Mouse (Mus musculus) limb, embryonic 15.5 days (tissue): ENCODE data around the gene Ppp1r12a. TPM values are rescaled to one million over a fixed set of nuclear protein-coding genes. Genes with fewer than 3 reads are reported as not detected.

Source experiments
- ATAC-seq: fragments of 200-750 bp; cut with Nextera tagmentation; 2 replicates; pipeline ENCODE4 v1.8.0; 2017; ENCODE audit warnings: low read depth, moderate TSS enrichment; ENCODE audit not compliant: insufficient number of reproducible peaks, low FRiP score, low TSS enrichment
- H3K27ac ChIP-seq: fragments of 300-500 bp; sonication (generic); 2 replicates; pipeline ENCODE4 v1.5.1; 2015; ENCODE audit warnings: moderate library complexity, mild to moderate bottlenecking, inconsistent platforms
- H3K27me3 ChIP-seq: fragments of 300-500 bp; sonication (generic); 2 replicates; pipeline ENCODE4 v1.6.1; 2015; ENCODE audit warnings: inconsistent platforms
- H3K36me3 ChIP-seq: fragments of 300-500 bp; sonication (generic); 2 replicates; pipeline ENCODE4 v1.6.1; 2015; ENCODE audit warnings: inconsistent platforms
- H3K4me1 ChIP-seq: fragments of 300-500 bp; sonication (generic); 2 replicates; pipeline ENCODE4 v1.6.1; 2015; ENCODE audit warnings: inconsistent platforms
- H3K4me2 ChIP-seq: fragments of 300-500 bp; sonication (generic); 2 replicates; pipeline ENCODE4 v1.6.1; 2015; ENCODE audit warnings: mild to moderate bottlenecking, inconsistent platforms
- H3K4me3 ChIP-seq: fragments of 300-500 bp; sonication (generic); 2 replicates; pipeline ENCODE4 v1.5.1; 2015; ENCODE audit warnings: mild to moderate bottlenecking, inconsistent platforms
- H3K9ac ChIP-seq: fragments of 300-500 bp; sonication (generic); 2 replicates; pipeline ENCODE4 v1.6.1; 2015; ENCODE audit warnings: inconsistent platforms
- H3K9me3 ChIP-seq: fragments of 300-500 bp; sonication (generic); 2 replicates; pipeline ENCODE4 v1.6.1; 2016; ENCODE audit warnings: inconsistent platforms
- WGBS: fragments of 180-500 bp; shearing (Covaris S2); methylation state at CpG from one replicate; pipeline ENCODE4 v1.1.7; 2015; 5-methylcytosine and 5-hydroxymethylcytosine counted together
- polyA plus RNA-seq: library from polyadenylated mRNA; unstranded; fragments of >200 nt; fragmentation: Nextera tagmentation; extraction: Ambion mirVana; gene quantifications from 2 replicates; pipeline ENCODE4 v1.2.1, GENCODE M21; 2015

Gene Ppp1r12a
- polyA plus RNA-seq, 1 experiment from 2014 or later: 72.2 TPM

DNA sequence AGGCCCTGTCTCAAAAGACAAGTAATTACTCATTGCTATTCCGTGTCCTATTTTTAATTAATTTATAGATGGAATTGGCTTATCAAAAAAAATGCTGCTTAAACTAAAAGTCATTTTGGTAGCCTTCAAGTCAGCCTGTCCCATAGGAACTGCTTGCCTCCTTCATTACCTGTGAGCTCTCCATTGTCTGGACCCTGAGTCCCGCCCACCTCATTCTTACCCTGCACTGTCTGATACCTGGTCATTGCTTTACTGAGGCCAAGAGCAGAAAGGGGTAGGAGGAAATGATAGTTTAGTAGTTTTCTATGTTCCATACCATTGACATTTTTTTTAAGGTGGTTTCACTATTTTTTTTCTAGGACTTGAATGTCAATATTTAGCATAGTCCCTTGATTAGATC lies 121.4 kb downstream of the Ppp1r12a start:
- 93% methylated on average over 2 of the region's 2 CpGs for WGBS
- Histone ChIP-seq H3K27ac (no peak overlapping the region), H3K4me3 (no peak overlapping the region), H3K27me3 (no peaks in the 10 kb centered on the region), H3K9me3 (no peaks in the 10 kb centered on the region), H3K4me2 (no peak overlapping the region), H3K36me3 (peaks cover 11% of the 10 kb centered on the region), H3K9ac (no peak overlapping the region), H3K4me1 (no peaks in the 10 kb centered on the region)
- ATAC-seq: no peak

- 86% methylated on average over 4 of the region's 4 CpGs for WGBS
- peaks cover 11% of the 10 kb centered on the region for H3K36me3 ChIP-seq
- no peak overlapping the region for H3K9ac ChIP-seq
- no peak overlapping the region for H3K27ac ChIP-seq
- no peak overlapping the region for H3K4me3 ChIP-seq
- H3K27me3 ChIP-seq: no peaks in the 10 kb centered on the region
- no peak overlapping the region for H3K4me2 ChIP-seq
- H3K9me3 ChIP-seq: no peaks in the 10 kb centered on the region
- no peak for ATAC-seq
- no peaks in the 10 kb centered on the region for H3K4me1 ChIP-seq
These were observed 121.8 kb downstream of the Ppp1r12a start for GRCm38 (mm10) chr10:108283837-108284236.

DNA sequence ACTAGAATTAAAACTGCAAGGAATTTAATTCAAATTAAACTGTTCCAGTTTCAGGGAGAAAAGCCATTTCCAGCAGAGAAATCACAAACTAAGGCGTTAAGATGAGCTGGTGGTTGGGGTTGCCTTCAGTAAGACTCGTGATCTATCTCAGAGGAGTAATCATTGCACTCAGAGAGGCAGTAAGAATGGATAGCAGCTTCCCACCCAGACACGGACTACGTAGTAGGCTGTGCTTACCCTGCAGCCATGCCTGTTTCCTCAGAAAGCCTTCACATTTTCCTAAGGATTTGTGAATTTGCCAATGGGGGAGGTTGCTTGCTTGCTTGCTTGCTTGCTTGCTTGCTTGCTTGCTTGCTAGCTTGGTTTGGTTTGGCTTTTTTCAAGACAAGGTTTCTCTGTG lies 122.5 kb downstream of the Ppp1r12a start:
- Histone ChIP-seq H3K9ac (no peak overlapping the region), H3K4me3 (no peak overlapping the region), H3K36me3 (peaks cover 11% of the 10 kb centered on the region), H3K4me1 (no peaks in the 10 kb centered on the region), H3K27me3 (no peaks in the 10 kb centered on the region), H3K4me2 (no peak overlapping the region), H3K9me3 (no peaks in the 10 kb centered on the region), H3K27ac (no peak overlapping the region)
- WGBS: 78% methylated on average over 4 of the region's 4 CpGs
- no peak for ATAC-seq

GRCm38 (mm10) chr10:108284977-108285376 lies 123.0 kb downstream of the Ppp1r12a start:
- no peak for ATAC-seq
- Histone ChIP-seq H3K9me3 (no peaks in the 10 kb centered on the region), H3K27ac (no peak overlapping the region), H3K9ac (no peak overlapping the region), H3K27me3 (no peaks in the 10 kb centered on the region), H3K36me3 (peaks cover 9% of the 10 kb centered on the region), H3K4me1 (no peaks in the 10 kb centered on the region), H3K4me3 (no peak overlapping the region), H3K4me2 (no peak overlapping the region)
- 92% methylated on average over 5 of the region's 5 CpGs for WGBS

DNA sequence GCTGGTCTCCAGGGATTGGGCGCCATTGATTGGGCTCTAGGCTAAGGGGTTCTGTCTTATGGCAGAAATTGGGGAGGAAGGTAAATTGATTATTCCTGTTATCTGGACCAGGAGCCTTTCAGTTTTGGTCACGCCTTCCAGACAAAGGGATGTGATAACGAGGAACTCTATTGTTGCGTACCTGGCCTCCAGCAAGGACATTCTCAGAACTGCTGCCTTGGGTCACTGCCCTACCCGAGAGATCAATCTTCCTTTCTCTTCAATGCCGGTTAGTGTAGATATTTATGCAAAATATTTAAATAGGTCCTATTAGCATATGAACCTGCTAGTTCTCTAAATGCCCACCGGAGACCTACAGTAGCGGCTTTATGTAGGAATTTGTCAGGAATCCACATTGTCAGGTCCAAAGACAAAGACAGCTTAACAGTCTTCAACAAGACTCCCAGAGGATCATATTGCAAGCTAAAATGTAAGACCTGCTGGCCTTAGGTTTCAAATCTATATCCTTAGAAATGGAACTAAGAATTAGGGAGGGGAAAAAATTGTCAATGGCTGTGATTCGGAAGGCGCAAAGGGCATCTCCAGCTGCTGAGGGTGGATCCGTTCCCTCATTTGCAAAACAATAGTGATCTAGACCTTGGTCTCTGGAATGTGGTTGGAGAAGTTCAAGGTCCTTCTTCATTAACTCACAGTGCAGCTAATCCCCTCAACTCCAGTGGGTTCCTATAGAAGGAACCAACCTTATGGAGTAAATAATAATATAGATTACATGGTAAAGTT lies 124.9 kb downstream of the Ppp1r12a start:
- 80% methylated on average over 11 of the region's 11 CpGs for WGBS
- no peaks in the 10 kb centered on the region for H3K27me3 ChIP-seq
- no peak overlapping the region for H3K9ac ChIP-seq
- no peak overlapping the region for H3K4me3 ChIP-seq
- H3K36me3 ChIP-seq: no peaks in the 10 kb centered on the region; the same call in 1 of the 2 replicates
- no peak for ATAC-seq
- no peaks in the 10 kb centered on the region for H3K4me1 ChIP-seq
- H3K9me3 ChIP-seq: no peaks in the 10 kb centered on the region
- H3K27ac ChIP-seq: no peak overlapping the region
- H3K4me2 ChIP-seq: no peak overlapping the region

GRCm38 (mm10) chr10:108287438-108287801 lies 125.4 kb downstream of the Ppp1r12a start:
- Histone ChIP-seq H3K4me2 (no peak overlapping the region), H3K27ac (no peak overlapping the region), H3K27me3 (no peaks in the 10 kb centered on the region), H3K9me3 (no peaks in the 10 kb centered on the region), H3K9ac (no peak overlapping the region), H3K4me3 (no peak overlapping the region), H3K36me3 (no peaks in the 10 kb centered on the region), H3K4me1 (no peaks in the 10 kb centered on the region)
- WGBS: 84% methylated on average over 4 of the region's 4 CpGs
- no peak for ATAC-seq

DNA sequence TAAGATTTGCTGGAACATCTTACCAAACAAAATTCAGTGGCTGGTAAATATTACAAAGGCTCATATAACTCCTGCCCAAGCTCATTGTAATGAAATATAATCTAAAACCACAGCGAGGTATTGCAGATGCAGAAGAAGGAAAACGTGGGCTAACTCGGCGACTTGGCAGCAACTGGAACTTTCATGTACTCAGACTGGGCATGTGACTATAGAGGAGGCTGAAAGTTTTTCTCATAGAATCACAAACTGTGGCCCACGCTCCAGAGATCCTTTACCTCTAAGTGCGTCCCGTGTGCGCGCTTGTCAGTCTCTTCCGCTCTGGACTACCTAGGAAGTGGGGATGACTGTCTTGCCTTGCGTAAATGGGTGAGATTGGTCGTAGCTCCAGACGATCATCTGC lies 128.1 kb downstream of the Ppp1r12a start:
- Histone ChIP-seq H3K9me3 (no peaks in the 10 kb centered on the region), H3K9ac (no peak overlapping the region), H3K27ac (no peak overlapping the region), H3K4me1 (no peaks in the 10 kb centered on the region), H3K27me3 (no peaks in the 10 kb centered on the region), H3K36me3 (no peaks in the 10 kb centered on the region), H3K4me2 (no peak overlapping the region), H3K4me3 (no peak overlapping the region)
- 93% methylated on average over 13 of the region's 13 CpGs for WGBS
- ATAC-seq: no peak

DNA sequence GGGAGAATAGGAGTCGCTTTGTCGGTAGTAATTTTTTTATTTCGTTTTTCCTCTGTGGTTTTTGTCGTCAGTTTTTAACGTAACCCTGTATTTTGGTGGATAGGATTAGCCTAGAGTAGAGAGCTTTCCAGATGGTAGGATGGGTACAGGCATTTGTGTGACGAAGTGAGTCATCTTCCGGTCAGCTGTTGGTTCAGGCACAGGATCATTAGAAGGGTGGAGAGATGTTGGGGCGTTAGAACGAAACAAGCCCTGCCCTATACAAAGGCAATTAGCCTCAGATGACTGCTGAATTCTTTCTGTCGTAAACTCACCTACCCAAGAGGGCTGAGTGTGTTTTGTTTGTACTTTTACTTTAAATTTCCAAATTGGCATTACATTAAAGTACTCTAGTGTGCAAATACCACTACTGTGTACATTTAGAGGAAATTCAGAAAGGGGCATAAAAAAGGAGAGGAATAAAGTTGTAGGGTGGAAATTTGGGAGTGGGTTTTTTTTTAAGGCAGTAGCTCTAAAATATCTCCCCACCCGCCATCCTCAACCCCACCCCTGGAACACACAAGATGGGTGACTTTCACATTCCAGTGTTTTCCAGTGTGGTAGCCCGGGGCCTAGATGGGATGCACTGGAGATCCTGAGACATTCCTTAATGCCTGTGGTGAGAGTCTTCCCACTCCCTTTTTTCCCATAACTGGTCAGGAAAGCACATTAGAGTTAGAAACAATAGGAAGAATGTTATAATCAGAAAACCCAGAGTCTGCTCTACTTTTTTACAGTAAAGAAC lies 129.9 kb downstream of the Ppp1r12a start:
- Histone ChIP-seq H3K4me3 (no peak overlapping the region), H3K27ac (no peak overlapping the region), H3K27me3 (no peaks in the 10 kb centered on the region), H3K9me3 (no peaks in the 10 kb centered on the region), H3K4me2 (no peak overlapping the region), H3K4me1 (no peaks in the 10 kb centered on the region), H3K9ac (no peak overlapping the region), H3K36me3 (no peaks in the 10 kb centered on the region)
- 65% methylated on average over 12 of the region's 12 CpGs for WGBS
- no peak for ATAC-seq

GRCm38 (mm10) chr10:108292651-108293050 lies 130.7 kb downstream of the Ppp1r12a start:
- Histone ChIP-seq H3K4me2 (no peak overlapping the region), H3K4me3 (no peak overlapping the region), H3K9me3 (no peaks in the 10 kb centered on the region), H3K27me3 (no peaks in the 10 kb centered on the region), H3K9ac (no peak overlapping the region), H3K36me3 (no peaks in the 10 kb centered on the region), H3K27ac (no peak overlapping the region), H3K4me1 (no peaks in the 10 kb centered on the region)
- no peak for ATAC-seq
- WGBS: 88% methylated on average over 4 of the region's 4 CpGs

DNA sequence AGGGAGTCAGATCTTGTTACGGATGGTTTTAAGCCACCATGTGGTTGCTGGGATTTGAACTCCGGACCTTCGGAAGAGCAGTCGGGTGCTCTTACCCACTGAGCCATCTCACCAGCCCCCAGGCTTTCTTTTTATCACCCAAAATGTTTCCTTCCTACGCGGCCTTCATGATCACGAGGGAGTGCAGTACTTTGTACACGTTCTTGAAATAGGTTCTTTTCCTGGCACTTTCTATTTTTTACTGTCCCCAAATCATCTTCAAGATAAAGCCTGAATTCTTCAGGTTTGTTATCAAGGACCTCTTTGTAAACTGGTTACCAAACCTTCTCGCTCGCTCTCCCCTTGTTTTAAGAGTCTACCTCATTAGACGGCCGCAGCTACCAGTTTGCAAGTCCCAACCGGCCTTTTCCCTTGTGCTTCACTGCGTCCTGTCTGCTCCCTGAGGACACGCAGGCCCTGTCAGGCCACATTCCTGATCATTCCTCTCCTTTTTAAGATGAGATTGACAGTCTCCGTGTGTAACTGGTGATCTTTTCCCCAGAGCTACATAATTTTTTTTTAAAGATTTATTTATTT lies 131.7 kb downstream of the Ppp1r12a start:
- Histone ChIP-seq H3K9me3 (no peaks in the 10 kb centered on the region), H3K4me1 (no peaks in the 10 kb centered on the region), H3K27ac (no peak overlapping the region), H3K27me3 (no peaks in the 10 kb centered on the region), H3K36me3 (no peaks in the 10 kb centered on the region), H3K4me3 (no peak overlapping the region), H3K9ac (no peak overlapping the region), H3K4me2 (no peak overlapping the region)
- no peak for ATAC-seq
- 77% methylated on average over 16 of the region's 16 CpGs for WGBS

- H3K27me3 ChIP-seq: no peaks in the 10 kb centered on the region
- H3K4me2 ChIP-seq: no peak overlapping the region
- no peaks in the 10 kb centered on the region for H3K36me3 ChIP-seq
- H3K9me3 ChIP-seq: no peaks in the 10 kb centered on the region
- 82% methylated on average over 7 of the region's 7 CpGs for WGBS
- no peak overlapping the region for H3K4me3 ChIP-seq
- H3K9ac ChIP-seq: no peak overlapping the region
- no peaks in the 10 kb centered on the region for H3K4me1 ChIP-seq
- no peak overlapping the region for H3K27ac ChIP-seq
- ATAC-seq: no peak
These were observed 132.8 kb downstream of the Ppp1r12a start for GRCm38 (mm10) chr10:108294766-108295165.

DNA sequence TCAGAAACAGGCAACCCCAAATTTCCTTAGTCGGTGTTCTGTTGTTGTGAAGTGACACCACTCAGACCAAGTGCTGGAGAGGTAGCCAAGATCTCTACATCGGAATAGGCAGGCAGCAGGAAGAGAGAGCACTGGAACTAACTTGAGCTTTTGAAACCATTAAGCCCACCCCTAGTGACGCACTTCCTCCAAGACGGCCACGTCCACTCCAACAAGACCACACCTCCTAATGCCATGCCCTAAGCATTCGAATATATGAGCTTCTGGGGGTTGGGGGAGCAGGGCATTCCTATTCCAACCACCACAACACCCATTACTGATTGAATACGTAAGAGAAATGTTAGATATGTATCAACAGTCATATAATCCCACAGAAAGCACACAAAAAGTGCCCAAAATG lies 134.5 kb downstream of the Ppp1r12a start:
- Histone ChIP-seq H3K4me2 (no peak overlapping the region), H3K9ac (no peak overlapping the region), H3K9me3 (no peaks in the 10 kb centered on the region), H3K27ac (no peak overlapping the region), H3K36me3 (no peaks in the 10 kb centered on the region), H3K4me1 (no peaks in the 10 kb centered on the region), H3K4me3 (no peak overlapping the region), H3K27me3 (no peaks in the 10 kb centered on the region)
- WGBS: 75% methylated on average over 7 of the region's 7 CpGs
- no peak for ATAC-seq
